Mouse (Mus musculus): ENCODE measurements around the gene Fxr2. TPM values are rescaled to one million over a fixed set of nuclear protein-coding genes. Genes with fewer than 3 reads are reported as not detected.

Fxr2 gene
- polyA plus RNA-seq, 1 experiment from 2014 or later, result 31.2 TPM

GRCm38 (mm10) chr11:69661221-69661881, 28.6 kb downstream of the Fxr2 start:
- peak overlapping the region; percentile 96 for H3K27ac ChIP-seq (ENCODE audit: low read depth)
- peaks cover 59% of the 10 kb centered on the region for H3K36me3 ChIP-seq (ENCODE audit: insufficient read depth)
- peak overlapping the region; percentile 59 for H3K9ac ChIP-seq
- 0 out of 2 replicates have a peak, but pooled peaks cover 3% of the 10 kb centered on the region for H3K4me1 ChIP-seq (ENCODE audit: insufficient read depth)
- H3K9me3 ChIP-seq (ENCODE audit: low read depth, low read length), result no peaks in the 10 kb centered on the region
- peak overlapping the region; percentile 64 for H3K4me2 ChIP-seq
- H3K4me3 ChIP-seq (ENCODE audit: low read depth, low read length), result peak overlapping the region; percentile 51
- WGBS, result 71% methylated on average over 3 of the region's 3 CpGs
- no peak for TF ChIP-seq CTCF (IDR thresholded peaks at IDR 0.05; ENCODE audit: low read depth)
- H3K27me3 ChIP-seq (ENCODE audit: insufficient read depth, low read length), result no peaks in the 10 kb centered on the region
- ATAC-seq (ENCODE audit: insufficient read depth) (no peak), DNase-seq (no peak)

DNA sequence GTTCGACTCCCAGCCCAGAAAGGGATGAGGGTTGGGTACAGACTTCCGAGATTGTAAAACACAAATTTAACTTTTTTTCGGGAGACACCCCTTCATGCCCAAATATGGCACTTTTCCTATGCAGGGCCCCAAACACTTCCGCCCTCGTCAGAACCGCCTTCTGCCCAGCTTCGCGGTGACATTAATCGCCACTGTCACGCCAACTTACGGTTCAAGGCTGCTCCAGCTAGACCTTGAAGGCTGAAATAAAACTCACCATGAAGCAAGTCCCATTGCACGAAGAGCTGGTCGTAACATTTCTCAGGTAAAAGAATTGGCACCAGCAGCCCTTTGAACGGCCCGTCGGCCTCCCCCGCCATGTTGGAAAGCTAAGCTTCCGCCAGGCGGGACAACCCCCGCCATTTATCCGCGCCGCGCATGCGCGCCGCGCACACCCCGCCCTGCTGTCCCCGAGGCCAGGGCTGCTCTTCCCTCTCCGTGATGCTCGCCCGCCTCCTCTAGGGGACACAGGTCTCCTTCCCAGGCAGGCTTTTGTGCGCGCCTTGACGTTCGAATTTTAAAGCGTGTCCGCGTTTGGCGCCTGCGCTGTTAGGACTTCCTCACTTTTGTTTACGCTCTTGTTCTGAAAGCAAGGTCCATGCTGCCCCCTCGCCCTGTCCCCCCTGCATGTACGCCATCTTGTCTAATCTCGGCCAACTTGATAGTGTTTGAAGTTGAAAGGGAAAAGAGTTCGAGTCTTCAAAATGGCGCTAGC, 29.6 kb downstream of the Fxr2 start, which contains the start of gene Mpdu1:
Gene Mpdu1, minus strand, starts transcription at position 430 of the 754 bp plus-strand sequence.
- peak; percentile 68 for TF ChIP-seq CTCF (IDR thresholded peaks at IDR 0.05; ENCODE audit: low read depth)
- H3K27me3 ChIP-seq (ENCODE audit: insufficient read depth, low read length), result no peaks in the 10 kb centered on the region
- peak within 1 kb of the TSS; percentile 51 for H3K4me3 ChIP-seq (ENCODE audit: low read depth, low read length)
- DNase-seq, result peak; percentile 98
- H3K4me1 ChIP-seq (ENCODE audit: insufficient read depth), result 0 out of 2 replicates have a peak, but pooled peaks cover 3% of the 10 kb centered on the region
- H3K4me2 ChIP-seq, result peak within 1 kb of the TSS; percentile 64
- peak; percentile 94 for ATAC-seq (ENCODE audit: insufficient read depth)
- H3K36me3 ChIP-seq (ENCODE audit: insufficient read depth), result peaks cover 57% of the 10 kb centered on the region
- no peaks in the 10 kb centered on the region for H3K9me3 ChIP-seq (ENCODE audit: low read depth, low read length)
- WGBS, result under 1% methylated on average over 48 of the region's 48 CpGs
- H3K27ac ChIP-seq (ENCODE audit: low read depth), result peak within 1 kb of the TSS; percentile 96
- H3K9ac ChIP-seq, result peak within 1 kb of the TSS; percentile 59

DNA sequence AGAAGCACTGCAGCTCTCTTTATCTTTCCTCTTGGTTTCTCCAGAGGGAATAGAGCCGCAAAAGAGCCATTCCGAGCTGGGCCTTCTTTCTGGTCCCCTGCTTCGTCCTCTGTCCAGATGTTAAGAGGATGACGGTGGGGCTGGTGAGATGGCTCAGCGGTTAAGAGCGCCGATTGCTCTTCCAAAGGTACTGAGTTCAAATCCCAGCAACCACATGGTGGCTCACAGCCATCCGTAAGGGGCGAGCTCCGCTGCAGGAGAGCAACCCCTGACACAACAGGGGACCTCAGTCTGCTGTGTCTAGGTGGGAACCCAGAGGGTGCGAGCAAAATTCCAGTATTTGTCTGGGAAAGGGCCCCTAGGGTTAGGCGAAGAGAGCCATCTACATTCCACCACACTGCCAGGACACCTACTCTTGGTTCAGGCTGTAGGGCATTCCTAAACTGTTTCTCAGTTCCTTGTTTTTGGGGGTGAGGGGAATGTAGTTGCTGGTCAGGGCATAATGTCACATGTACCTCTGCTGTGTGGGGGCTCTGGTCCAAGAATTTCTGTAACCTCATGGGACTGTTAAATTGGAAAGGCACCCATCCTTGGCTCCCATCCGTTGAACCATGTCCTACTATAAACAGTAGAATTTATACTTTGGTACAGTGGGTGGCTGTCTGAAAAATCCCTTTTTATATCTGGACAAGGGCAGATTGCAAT, 30.3 kb downstream of the Fxr2 start:
- H3K36me3 ChIP-seq (ENCODE audit: insufficient read depth), result peaks cover 57% of the 10 kb centered on the region
- H3K4me1 ChIP-seq (ENCODE audit: insufficient read depth), result 0 out of 2 replicates have a peak, but pooled peaks cover 3% of the 10 kb centered on the region
- H3K4me3 ChIP-seq (ENCODE audit: low read depth, low read length), result peak overlapping the region; percentile 51
- peak overlapping the region; percentile 96 for H3K27ac ChIP-seq (ENCODE audit: low read depth)
- H3K4me2 ChIP-seq, result peak overlapping the region; percentile 64
- H3K27me3 ChIP-seq (ENCODE audit: insufficient read depth, low read length), result no peaks in the 10 kb centered on the region
- DNase-seq (no peak), ATAC-seq (ENCODE audit: insufficient read depth) (peak; percentile 1; the same call in 1 of the 2 replicates)
- TF ChIP-seq CTCF (IDR thresholded peaks at IDR 0.05; ENCODE audit: low read depth), result no peak
- no peaks in the 10 kb centered on the region for H3K9me3 ChIP-seq (ENCODE audit: low read depth, low read length)
- WGBS, result 55% methylated on average over 13 of the region's 13 CpGs
- peak overlapping the region; percentile 59 for H3K9ac ChIP-seq

DNA sequence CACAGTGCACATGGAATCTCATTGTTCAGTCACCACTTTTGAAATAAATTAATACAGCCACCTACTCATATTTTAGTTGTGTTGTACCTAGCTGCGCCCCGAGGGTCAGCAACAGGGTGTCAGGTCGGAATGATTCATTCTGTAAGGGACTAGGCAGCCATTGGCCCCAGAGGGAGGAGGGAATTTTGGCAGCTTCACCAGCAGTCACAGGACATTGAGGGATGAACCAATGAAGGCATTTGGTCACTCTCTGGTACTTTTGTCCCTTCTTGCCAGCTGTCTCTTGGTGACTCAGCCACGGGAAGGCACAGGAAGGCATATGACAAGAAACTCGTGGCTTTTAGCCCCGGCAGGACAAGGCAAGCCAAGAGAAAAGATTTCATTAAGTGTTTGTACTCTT, 31.0 kb downstream of the Fxr2 start:
- TF ChIP-seq CTCF (IDR thresholded peaks at IDR 0.05; ENCODE audit: low read depth), result no peak
- H3K4me3 ChIP-seq (ENCODE audit: low read depth, low read length), result no peak overlapping the region
- no peak for DNase-seq
- ATAC-seq (ENCODE audit: insufficient read depth), result no peak
- 0 out of 2 replicates have a peak overlapping the region, but pooled peaks have one; percentile 96 for H3K27ac ChIP-seq (ENCODE audit: low read depth)
- H3K4me1 ChIP-seq (ENCODE audit: insufficient read depth), result 0 out of 2 replicates have a peak, but pooled peaks cover 3% of the 10 kb centered on the region
- H3K4me2 ChIP-seq, result no peak overlapping the region
- no peaks in the 10 kb centered on the region for H3K27me3 ChIP-seq (ENCODE audit: insufficient read depth, low read length)
- 0 out of 2 replicates have a peak overlapping the region, but pooled peaks have one; percentile 59 for H3K9ac ChIP-seq
- no peaks in the 10 kb centered on the region for H3K9me3 ChIP-seq (ENCODE audit: low read depth, low read length)
- peaks cover 58% of the 10 kb centered on the region for H3K36me3 ChIP-seq (ENCODE audit: insufficient read depth)
- 82% methylated on average over 6 of the region's 6 CpGs for WGBS

DNA sequence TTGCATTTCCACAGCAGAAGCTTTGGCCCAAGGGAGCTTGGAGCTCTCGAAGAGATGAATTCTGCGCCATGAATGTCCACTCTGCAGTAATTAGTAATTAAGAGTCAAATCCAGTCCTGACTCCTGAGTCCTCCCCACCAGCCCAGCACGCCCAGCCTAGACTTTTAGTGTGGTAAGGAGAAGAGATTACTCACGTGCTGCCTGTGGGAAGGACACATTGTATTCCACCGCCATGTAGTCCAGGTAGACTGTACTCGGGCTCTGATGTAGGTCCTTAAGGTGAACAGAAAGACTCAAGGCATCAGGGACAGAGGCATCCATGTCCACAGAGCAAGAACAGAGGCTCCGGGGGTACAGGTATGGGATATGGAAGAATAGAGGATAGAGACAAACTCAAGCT, 32.1 kb downstream of the Fxr2 start:
- Histone ChIP-seq H3K4me3 (ENCODE audit: low read depth, low read length) (no peak overlapping the region), H3K27me3 (ENCODE audit: insufficient read depth, low read length) (no peaks in the 10 kb centered on the region), H3K36me3 (ENCODE audit: insufficient read depth) (peaks cover 64% of the 10 kb centered on the region), H3K4me2 (no peak overlapping the region), H3K9ac (no peak overlapping the region), H3K27ac (ENCODE audit: low read depth) (no peak overlapping the region), H3K4me1 (ENCODE audit: insufficient read depth) (peaks cover 3% of the 10 kb centered on the region; the same call in 1 of the 2 replicates), H3K9me3 (ENCODE audit: low read depth, low read length) (no peaks in the 10 kb centered on the region)
- 90% methylated on average over 7 of the region's 7 CpGs for WGBS
- no peak for TF ChIP-seq CTCF (IDR thresholded peaks at IDR 0.05; ENCODE audit: low read depth)
- DNase-seq, result no peak
- no peak for ATAC-seq (ENCODE audit: insufficient read depth)

DNA sequence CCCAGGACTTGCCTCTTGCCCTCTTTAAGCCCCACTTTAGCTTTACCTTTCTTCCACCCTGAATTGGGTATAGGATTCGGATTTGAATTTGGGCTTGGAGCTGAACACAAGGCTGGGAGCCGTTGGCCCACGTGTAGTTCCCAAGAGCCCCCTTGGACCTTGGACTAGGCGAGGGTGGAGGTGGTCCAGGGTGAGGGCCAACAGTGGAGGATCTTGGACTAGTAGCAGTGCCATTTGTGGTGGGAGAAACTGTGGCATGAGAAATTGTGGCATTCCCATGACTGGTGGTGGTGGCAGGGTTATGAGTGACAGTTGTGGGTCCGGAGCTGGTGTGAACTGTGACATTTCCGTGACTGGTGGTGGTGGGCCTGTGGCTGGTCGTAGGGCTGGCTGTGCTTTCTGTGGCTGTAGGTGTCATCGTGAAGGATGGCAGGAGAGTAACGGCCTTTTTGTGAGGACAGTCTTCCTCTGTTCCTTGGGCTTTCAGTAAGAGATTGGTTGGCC, 32.7 kb downstream of the Fxr2 start:
- H3K36me3 ChIP-seq (ENCODE audit: insufficient read depth), result peaks cover 67% of the 10 kb centered on the region
- no peak for TF ChIP-seq CTCF (IDR thresholded peaks at IDR 0.05; ENCODE audit: low read depth)
- DNase-seq (peak; percentile 22), ATAC-seq (ENCODE audit: insufficient read depth) (no peak)
- H3K27me3 ChIP-seq (ENCODE audit: insufficient read depth, low read length), result no peaks in the 10 kb centered on the region
- no peaks in the 10 kb centered on the region for H3K9me3 ChIP-seq (ENCODE audit: low read depth, low read length)
- H3K4me3 ChIP-seq (ENCODE audit: low read depth, low read length), result 0 out of 2 replicates have a peak overlapping the region, but pooled peaks have one; percentile 2
- no peak overlapping the region for H3K9ac ChIP-seq
- no peak overlapping the region for H3K4me2 ChIP-seq
- H3K4me1 ChIP-seq (ENCODE audit: insufficient read depth), result peaks cover 5% of the 10 kb centered on the region
- 65% methylated on average over 9 of the region's 9 CpGs for WGBS
- H3K27ac ChIP-seq (ENCODE audit: low read depth), result 0 out of 2 replicates have a peak overlapping the region, but pooled peaks have one; percentile 24

All from lung, embryonic 14.5 days (tissue).